Mouse (Mus musculus) ES-E14 (cell line): ENCODE measurements around the gene Phyh.

Experiments
- CHD2 ChIP-seq: IDR thresholded peaks from 2 replicates; pipeline ENCODE4 v1.6.1; 2014; ENCODE audit warnings: mild to moderate bottlenecking, low read depth, low read length, inconsistent platforms
- HCFC1 ChIP-seq: IDR thresholded peaks from 2 replicates; pipeline ENCODE4 v1.6.1; 2012; ENCODE audit warnings: low read length, inconsistent platforms, borderline replicate concordance; ENCODE audit not compliant: insufficient read depth
- MAFK ChIP-seq: IDR thresholded peaks from 2 replicates; pipeline ENCODE4 v1.6.1; 2014; ENCODE audit warnings: mild to moderate bottlenecking, low read depth, low read length, inconsistent platforms; ENCODE audit not compliant: insufficient read depth
- ZC3H11A ChIP-seq: IDR thresholded peaks from 2 replicates; pipeline ENCODE4 v1.6.1; 2012; ENCODE audit warnings: low read depth, mild to moderate bottlenecking, inconsistent platforms, low read length, borderline replicate concordance

DNA sequence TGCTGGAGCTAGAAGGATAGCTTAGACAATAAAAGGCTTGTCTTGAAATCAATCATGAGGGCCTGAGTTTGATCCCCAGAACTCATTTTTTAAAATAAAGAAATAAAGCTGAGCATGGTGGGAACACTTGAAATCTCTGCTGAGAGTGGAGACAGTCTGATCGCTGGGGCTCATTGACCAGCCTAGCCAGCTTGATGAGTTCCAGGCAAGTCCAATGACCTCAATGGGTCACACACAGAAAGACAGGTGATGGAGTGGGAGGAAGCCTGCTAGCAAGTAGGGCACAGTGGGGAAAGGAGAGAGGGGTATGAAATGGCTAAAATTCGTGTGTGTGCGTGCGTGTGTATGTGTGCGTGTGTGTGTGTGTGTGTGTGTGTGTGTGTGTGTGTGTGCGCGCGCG is 15.7 kb downstream of the Phyh start:
- no peak for TF ChIP-seq MAFK
- no peak for TF ChIP-seq HCFC1
- TF ChIP-seq ZC3H11A = no peak
- no peak for TF ChIP-seq CHD2
